Mouse (Mus musculus) neural tube, embryonic 14.5 days (tissue): ENCODE data around the gene Eea1. TPM values are rescaled to one million over a fixed set of nuclear protein-coding genes. Genes with fewer than 3 reads are reported as not detected.
A peak's percentile ranks its signal among the peaks of the same experiment; 100 is the strongest.

Source experiments
- ATAC-seq: fragments of 200-750 bp; cut with Nextera tagmentation; 2 replicates; pipeline ENCODE4 v1.8.0; 2017; ENCODE audit warnings: low read depth, mild to moderate bottlenecking, moderate TSS enrichment, moderate library complexity
- H3K27ac ChIP-seq: fragments of 300-500 bp; sonication (generic); 2 replicates; pipeline ENCODE4 v1.5.1; 2014; ENCODE audit warnings: low read depth, mild to moderate bottlenecking, control low read depth, low read length, moderate library complexity, mixed read lengths
- H3K27me3 ChIP-seq: fragments of 300-500 bp; sonication (generic); 2 replicates; pipeline ENCODE4 v1.6.1; 2014; ENCODE audit warnings: low read length; ENCODE audit not compliant: control insufficient read depth, insufficient read depth
- H3K36me3 ChIP-seq: fragments of 300-500 bp; sonication (generic); 2 replicates; pipeline ENCODE4 v1.6.1; 2014; ENCODE audit warnings: low read length, mixed read lengths; ENCODE audit not compliant: control insufficient read depth, insufficient read depth
- H3K4me1 ChIP-seq: fragments of 300-500 bp; sonication (generic); 2 replicates; pipeline ENCODE4 v1.6.1; 2014; ENCODE audit warnings: low read length; ENCODE audit not compliant: control insufficient read depth, insufficient read depth
- H3K4me2 ChIP-seq: fragments of 300-500 bp; sonication (generic); 2 replicates; pipeline ENCODE4 v1.6.1; 2014; ENCODE audit warnings: mild to moderate bottlenecking, low read depth, low read length, control low read depth
- H3K4me3 ChIP-seq: fragments of 300-500 bp; sonication (generic); 2 replicates; pipeline ENCODE4 v1.5.1; 2014; ENCODE audit warnings: low read depth, low read length, control low read depth, mixed read lengths
- H3K9ac ChIP-seq: fragments of 300-500 bp; sonication (generic); replicated peaks from 2 replicates; pipeline ENCODE4 v1.6.1; 2014; ENCODE audit warnings: low read depth, mild to moderate bottlenecking, control low read depth, low read length, mixed read lengths
- H3K9me3 ChIP-seq: fragments of 300-500 bp; sonication (generic); 2 replicates; pipeline ENCODE4 v1.6.1; 2016; ENCODE audit warnings: low read length; ENCODE audit not compliant: control insufficient read depth
- WGBS: fragments of 180-500 bp; shearing (Covaris S2); extraction: QIAGEN DNeasy Blood & Tissue Kit; methylation state at CpG from one replicate; pipeline ENCODE4 v1.1.7; 2014; 5-methylcytosine and 5-hydroxymethylcytosine counted together
- polyA plus RNA-seq: library from polyadenylated mRNA; unstranded; fragments of >200 nt; fragmentation: Nextera tagmentation; extraction: Ambion mirVana; gene quantifications from 2 replicates; pipeline ENCODE4 v1.2.1, GENCODE M21; 2014

Gene Eea1
- 24.7 and 30.1 TPM in 2 replicates for polyA plus RNA-seq

DNA sequence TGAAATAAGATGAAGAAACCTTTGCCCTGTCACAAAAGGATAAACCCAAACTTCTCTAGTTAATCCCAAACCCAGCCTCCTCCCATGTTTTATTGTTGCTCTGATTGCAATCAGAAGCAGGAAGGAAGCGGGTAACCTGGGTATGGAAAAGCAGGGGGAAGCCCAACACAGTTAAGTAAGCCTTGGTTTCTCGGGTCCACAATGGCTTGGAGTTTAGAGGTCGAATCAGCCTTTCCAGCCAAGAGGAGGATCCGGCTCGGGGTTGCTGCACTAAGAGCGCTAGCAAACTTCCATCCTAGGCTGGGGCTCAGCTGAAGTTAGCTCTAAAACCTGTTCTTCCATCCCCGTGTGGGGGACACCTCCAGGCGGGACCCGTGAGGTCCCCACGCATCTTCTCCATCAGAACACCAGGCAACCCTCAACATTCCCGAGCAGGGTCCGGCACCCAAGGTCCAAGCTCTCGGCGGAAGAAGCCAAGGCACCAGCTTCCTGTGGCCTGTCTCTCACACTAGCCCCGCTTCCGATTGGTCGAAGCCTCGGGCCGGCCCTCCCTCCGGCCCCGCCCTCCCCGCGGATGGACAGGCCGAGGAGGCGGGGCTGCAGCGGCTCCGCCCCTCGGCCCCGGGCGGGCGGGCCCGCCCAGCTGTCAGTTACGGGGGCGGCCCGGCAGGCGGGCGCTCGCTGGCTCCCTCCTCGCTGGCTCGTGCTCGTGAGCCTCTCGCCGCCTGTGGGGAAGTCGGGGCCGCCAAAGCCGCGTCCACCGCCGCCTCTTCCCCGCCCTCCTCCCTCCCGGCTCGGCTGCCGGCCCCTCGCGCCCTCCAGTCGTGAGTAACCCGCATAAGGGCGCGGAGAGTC, at the start of gene Eea1:
Eea1 (plus strand) TSS at position 605 of the 855 bp plus-strand sequence.
- Histone ChIP-seq H3K27ac (peak within 1 kb of the TSS; percentile 89), H3K9me3 (no peaks in the 10 kb centered on the region), H3K9ac (peak within 1 kb of the TSS; percentile 84), H3K36me3 (no peaks in the 10 kb centered on the region), H3K27me3 (no peaks in the 10 kb centered on the region), H3K4me2 (peak within 1 kb of the TSS; percentile 81), H3K4me3 (peak within 1 kb of the TSS; percentile 84), H3K4me1 (peaks cover 15% of the 10 kb centered on the region)
- 1% methylated on average over 40 of the region's 59 CpGs for WGBS
- ATAC-seq, result peak; percentile 98

GRCm38 (mm10) chr10:95891214-95891960, 49.1 kb upstream of the Eea1 start:
- no peak overlapping the region for H3K27ac ChIP-seq
- WGBS, result 74% methylated on average over 7 of the region's 7 CpGs
- no peaks in the 10 kb centered on the region for H3K27me3 ChIP-seq
- no peak overlapping the region for H3K9ac ChIP-seq
- no peaks in the 10 kb centered on the region for H3K36me3 ChIP-seq
- no peak for ATAC-seq
- no peak overlapping the region for H3K4me2 ChIP-seq
- H3K4me3 ChIP-seq, result no peak overlapping the region
- H3K9me3 ChIP-seq, result no peaks in the 10 kb centered on the region
- H3K4me1 ChIP-seq, result 0 out of 2 replicates have a peak, but pooled peaks cover 3% of the 10 kb centered on the region

DNA sequence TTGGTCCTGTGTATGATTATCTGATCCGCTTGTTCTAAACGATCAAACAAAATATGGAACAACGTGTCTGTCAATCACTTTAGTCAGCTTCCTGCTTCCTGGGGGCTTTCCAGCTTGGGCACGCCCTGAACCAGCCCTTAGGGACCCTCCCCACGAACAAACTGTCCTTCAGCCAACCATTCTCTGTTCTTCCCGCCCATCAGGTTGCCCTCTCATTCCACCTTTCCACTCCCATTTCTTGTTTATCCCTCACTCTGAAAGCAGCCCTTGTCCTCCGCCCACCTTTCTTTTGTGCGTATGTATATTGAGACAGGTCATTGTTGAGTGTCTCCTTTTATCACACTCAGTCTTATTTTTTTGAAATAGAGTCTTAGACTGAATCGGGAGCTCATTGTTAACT, 48.3 kb upstream of the Eea1 start:
- Histone ChIP-seq H3K27me3 (no peaks in the 10 kb centered on the region), H3K9ac (no peak overlapping the region), H3K9me3 (no peaks in the 10 kb centered on the region), H3K4me3 (no peak overlapping the region), H3K4me2 (no peak overlapping the region), H3K27ac (no peak overlapping the region), H3K36me3 (no peaks in the 10 kb centered on the region), H3K4me1 (0 out of 2 replicates have a peak, but pooled peaks cover 3% of the 10 kb centered on the region)
- no peak for ATAC-seq
- 82% methylated on average over 9 of the region's 9 CpGs for WGBS

- Histone ChIP-seq H3K4me1 (0 out of 2 replicates have a peak, but pooled peaks cover 3% of the 10 kb centered on the region), H3K27ac (no peak overlapping the region), H3K9ac (no peak overlapping the region), H3K9me3 (no peaks in the 10 kb centered on the region), H3K27me3 (no peaks in the 10 kb centered on the region), H3K36me3 (no peaks in the 10 kb centered on the region), H3K4me3 (no peak overlapping the region), H3K4me2 (no peak overlapping the region)
- 90% methylated on average over 14 of the region's 14 CpGs for WGBS
- no peak for ATAC-seq
Measured at GRCm38 (mm10) chr10:95893291-95893932, 47.0 kb upstream of the Eea1 start.

DNA sequence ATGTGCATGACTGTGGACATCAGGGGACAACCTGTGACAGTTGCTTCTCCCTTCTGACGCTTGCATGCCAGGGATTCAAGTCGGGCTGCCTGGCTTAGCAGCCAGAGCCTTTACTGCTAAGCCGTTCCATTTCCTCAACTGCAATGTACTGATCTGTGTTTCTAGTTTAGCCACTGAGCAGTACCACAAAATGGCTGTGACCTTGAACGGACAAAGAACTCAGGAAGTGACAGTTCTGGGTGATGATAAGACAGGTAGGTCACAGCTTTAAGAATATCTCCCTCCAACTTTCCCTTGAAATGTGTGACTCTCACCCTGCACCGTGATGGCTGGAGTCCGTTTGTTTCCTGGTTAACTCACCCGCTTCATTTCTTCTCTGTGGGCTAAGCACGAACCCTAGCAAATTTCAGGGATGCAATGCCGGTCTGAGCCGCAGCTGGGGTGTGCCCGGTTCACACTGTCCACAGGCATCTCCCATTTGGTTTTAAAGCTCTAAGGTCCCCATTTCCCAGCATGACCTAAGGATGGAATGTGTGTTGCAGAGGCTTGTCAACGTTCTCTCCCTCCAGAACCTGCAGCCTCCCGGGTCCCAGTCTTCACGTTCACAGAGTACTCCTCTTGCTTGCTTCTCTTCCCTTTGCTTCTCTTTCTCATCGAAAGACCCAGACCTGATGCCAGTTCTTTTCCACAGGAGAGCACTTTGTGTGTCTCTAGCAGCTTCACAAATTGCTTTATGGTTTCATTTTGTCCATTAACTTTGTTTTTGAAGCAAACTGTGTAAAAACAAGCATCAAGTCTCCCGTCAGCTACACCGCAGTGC, 46.2 kb upstream of the Eea1 start:
- peak; percentile 29; the same call in 1 of the 2 replicates for ATAC-seq
- WGBS, result 41% methylated on average over 17 of the region's 17 CpGs
- peak overlapping the region; percentile 23; the same call in 1 of the 2 replicates for H3K4me3 ChIP-seq
- H3K4me1 ChIP-seq, result 0 out of 2 replicates have a peak, but pooled peaks cover 3% of the 10 kb centered on the region
- no peak overlapping the region for H3K27ac ChIP-seq
- H3K9ac ChIP-seq, result peak overlapping the region; percentile 28; the same call in 1 of the 2 replicates
- no peaks in the 10 kb centered on the region for H3K27me3 ChIP-seq
- H3K4me2 ChIP-seq, result peak overlapping the region; percentile 53
- no peaks in the 10 kb centered on the region for H3K36me3 ChIP-seq
- H3K9me3 ChIP-seq, result no peaks in the 10 kb centered on the region

DNA sequence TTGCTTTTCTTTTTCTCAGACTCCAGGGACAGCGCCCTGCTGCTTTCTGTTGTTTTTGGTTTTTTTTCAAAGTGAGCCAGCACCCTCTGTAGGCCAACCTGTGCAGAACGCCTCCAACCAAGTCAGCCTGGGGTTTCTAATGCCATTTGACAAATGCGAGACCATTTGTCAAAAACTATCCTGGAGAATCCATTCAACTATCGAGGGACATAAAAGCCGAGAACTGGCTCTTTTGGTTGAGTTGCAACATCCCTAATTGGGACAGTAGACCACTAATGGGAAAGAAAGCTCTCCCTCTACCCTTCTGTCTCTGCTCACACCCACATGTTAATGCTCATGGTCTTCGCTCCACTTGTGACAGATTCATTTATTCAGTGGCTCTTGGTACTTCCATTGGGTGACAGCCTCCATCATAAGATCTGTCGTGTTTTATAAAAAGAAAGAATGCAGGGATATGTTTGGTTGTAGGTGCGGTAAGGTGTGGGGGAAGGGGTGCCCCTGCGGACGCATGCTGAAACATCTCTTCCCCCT, 45.5 kb upstream of the Eea1 start:
- H3K4me3 ChIP-seq, result peak overlapping the region; percentile 23; the same call in 1 of the 2 replicates
- 46% methylated on average over 10 of the region's 10 CpGs for WGBS
- H3K27me3 ChIP-seq, result no peaks in the 10 kb centered on the region
- H3K9ac ChIP-seq, result peak overlapping the region; percentile 28; the same call in 1 of the 2 replicates
- no peaks in the 10 kb centered on the region for H3K9me3 ChIP-seq
- ATAC-seq, result peak; percentile 83
- no peaks in the 10 kb centered on the region for H3K36me3 ChIP-seq
- H3K4me2 ChIP-seq, result peak overlapping the region; percentile 53
- H3K4me1 ChIP-seq, result 0 out of 2 replicates have a peak, but pooled peaks cover 3% of the 10 kb centered on the region
- H3K27ac ChIP-seq, result no peak overlapping the region

- H3K9ac ChIP-seq, result no peak overlapping the region
- ATAC-seq, result peak; percentile 47; the same call in 1 of the 2 replicates
- no peak overlapping the region for H3K4me3 ChIP-seq
- no peaks in the 10 kb centered on the region for H3K36me3 ChIP-seq
- no peaks in the 10 kb centered on the region for H3K9me3 ChIP-seq
- 67% methylated on average over 5 of the region's 5 CpGs for WGBS
- H3K27me3 ChIP-seq, result no peaks in the 10 kb centered on the region
- no peak overlapping the region for H3K27ac ChIP-seq
- H3K4me2 ChIP-seq, result no peak overlapping the region
- H3K4me1 ChIP-seq, result 0 out of 2 replicates have a peak, but pooled peaks cover 3% of the 10 kb centered on the region
Measured at GRCm38 (mm10) chr10:95898471-95899154, 41.8 kb upstream of the Eea1 start.
